Mouse (Mus musculus) left cerebral cortex, postnatal 14 days (tissue): ENCODE measurements at regions not wholly inside any gene's neighbourhood (a gene's known extent, or its start where the extent isn't known, plus 50 kb on each side); places are given as distances from the start of the nearest gene placed in this dataset.
A peak's percentile ranks its signal among the peaks of the same experiment; 100 is the strongest.

Experiments used
- DNase-seq, 2 experiments: peaks; one replicate each; pipeline ENCODE4 v3.0.0; 2021 to 2022; ENCODE audit warnings: low spot score in 2 of 2, mixed read lengths in 1 of 2
- intact Hi-C: fragments of 180-260 bp; cut with DNase I; formaldehyde crosslinking; loops from one replicate; pipeline ENCODE4 v1.15.1; 2025

- intact Hi-C loops, result no loop called here
- DNase-seq, result no peak
These were observed 218.8 kb downstream of the Gpr37 start for GRCm38 (mm10) chr6:25471721-25472120.

- intact Hi-C loops, result no loop called here
- DNase-seq, result no peak
These were observed 227.5 kb downstream of the Gpr37 start for GRCm38 (mm10) chr6:25463011-25463410.

- peak in 1 of 2 experiments; percentile 4 for DNase-seq
- intact Hi-C loops, result no loop called here
These were observed 240.1 kb downstream of the Gpr37 start for GRCm38 (mm10) chr6:25450451-25450850.

GRCm38 (mm10) chr6:25449968-25450367 lies 240.6 kb downstream of the Gpr37 start:
- DNase-seq, result peak in 1 of 2 experiments; percentile 5
- intact Hi-C loops, result no loop called here

GRCm38 (mm10) chr6:25445351-25445940 lies 245.1 kb downstream of the Gpr37 start:
- intact Hi-C loops, result no loop called here
- no peak for DNase-seq

- no peak for DNase-seq
- intact Hi-C loops, result no loop called here
These were observed 246.4 kb downstream of the Gpr37 start for GRCm38 (mm10) chr6:25444092-25444491.

- intact Hi-C loops, result no loop called here
- DNase-seq, result peak; percentile 14 to 35
These were observed 246.8 kb downstream of the Gpr37 start for GRCm38 (mm10) chr6:25443681-25444080.

GRCm38 (mm10) chr6:25442096-25442495 lies 248.4 kb downstream of the Gpr37 start:
- intact Hi-C loops, result no loop called here
- DNase-seq, result no peak

GRCm38 (mm10) chr6:25437875-25438274 lies 252.7 kb downstream of the Gpr37 start:
- intact Hi-C loops, result no loop called here
- DNase-seq, result no peak

- intact Hi-C loops, result no loop called here
- DNase-seq, result no peak
These were observed 261.5 kb downstream of the Gpr37 start for GRCm38 (mm10) chr6:25429047-25429446.

GRCm38 (mm10) chr6:25418820-25419219 lies 271.7 kb downstream of the Gpr37 start:
- intact Hi-C loops, result no loop called here
- no peak for DNase-seq

- no peak for DNase-seq
- intact Hi-C loops, result no loop called here
These were observed 300.7 kb downstream of the Gpr37 start for GRCm38 (mm10) chr6:25389841-25390240.
